Mouse (Mus musculus) cerebellum, adult 2 months (tissue): ENCODE measurements at regions not wholly inside any gene's neighbourhood (a gene's known extent, or its start where the extent isn't known, plus 50 kb on each side); places are given as distances from the start of the nearest gene placed in this dataset.

ENCODE experiments used
- DNase-seq, 2 experiments: peaks; one replicate each; pipeline ENCODE4 v3.0.0; 2021
- H3K27ac ChIP-seq: fragments of 200-500 bp; 2 replicates; pipeline ENCODE4 v1.5.1; 2012; ENCODE audit warnings: low read length, control low read depth, inconsistent platforms; ENCODE audit not compliant: insufficient read depth
- H3K27me3 ChIP-seq: fragments of 200-500 bp; 2 replicates; pipeline ENCODE4 v1.6.1; 2012; ENCODE audit warnings: inconsistent platforms, mild to moderate bottlenecking, low read length, moderate library complexity; ENCODE audit not compliant: control insufficient read depth, insufficient read depth
- H3K4me1 ChIP-seq: fragments of 200-500 bp; 2 replicates; pipeline ENCODE4 v1.6.1; 2011; ENCODE audit warnings: low read length; ENCODE audit not compliant: control insufficient read depth, insufficient read depth
- H3K4me3 ChIP-seq: fragments of 200-500 bp; replicated peaks from 2 replicates; pipeline ENCODE3; 2011; ENCODE audit warnings: mild to moderate bottlenecking, low read depth, low read length, control low read depth; ENCODE audit not compliant: insufficient read depth
- CTCF ChIP-seq: fragments of 200-500 bp; IDR thresholded peaks from 2 replicates; pipeline ENCODE4 v1.5.1; 2011; ENCODE audit warnings: low read depth, mild to moderate bottlenecking, control low read depth, low read length, moderate library complexity, borderline replicate concordance; ENCODE audit not compliant: insufficient read depth
- POLR2A ChIP-seq: fragments of 200-500 bp; IDR thresholded peaks from 2 replicates; pipeline ENCODE4 v1.6.1; 2011; ENCODE audit warnings: low read length, control low read depth, borderline replicate concordance; ENCODE audit not compliant: insufficient read depth
- WGBS: fragments of 180-500 bp; shearing (Covaris S2); methylation state at CpG from one replicate; pipeline ENCODE4 v1.1.7; 2018; 5-methylcytosine and 5-hydroxymethylcytosine counted together

GRCm38 (mm10) chr8:11959466-11959865 lies 119.2 kb downstream of the Tex29 start:
- DNase-seq: no peak
- Histone ChIP-seq H3K4me3 (no peak overlapping the region), H3K27ac (no peak overlapping the region), H3K27me3 (no peaks in the 10 kb centered on the region), H3K4me1 (no peaks in the 10 kb centered on the region)
- no peak for TF ChIP-seq POLR2A
- TF ChIP-seq CTCF: no peak
- 61% methylated on average over 4 of the region's 4 CpGs for WGBS

DNA sequence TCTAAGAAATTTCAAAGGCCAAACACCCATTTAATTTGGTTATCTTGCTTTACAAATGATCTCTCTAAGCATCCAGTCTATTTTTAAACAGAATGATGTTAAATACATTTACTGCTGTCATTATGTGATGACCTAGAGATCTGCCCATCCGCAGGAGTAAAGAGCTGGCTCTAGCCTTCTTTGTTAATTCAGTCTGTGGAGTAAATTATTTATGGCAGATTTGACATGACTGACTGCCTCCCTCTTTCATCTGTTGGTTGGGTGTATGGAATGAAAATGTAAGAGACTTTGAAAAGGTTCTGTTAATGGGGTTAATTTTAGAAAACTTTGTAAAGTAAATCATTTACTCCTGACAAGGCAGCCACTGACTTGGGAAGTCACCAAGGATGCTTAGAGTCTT lies 123.3 kb downstream of the Tex29 start:
- Histone ChIP-seq H3K4me1 (no peaks in the 10 kb centered on the region), H3K27me3 (no peaks in the 10 kb centered on the region), H3K27ac (no peak overlapping the region), H3K4me3 (no peak overlapping the region)
- TF ChIP-seq CTCF: no peak
- TF ChIP-seq POLR2A: no peak
- 52% methylated on average over 1 of the region's 1 CpGs for WGBS
- DNase-seq: no peak

DNA sequence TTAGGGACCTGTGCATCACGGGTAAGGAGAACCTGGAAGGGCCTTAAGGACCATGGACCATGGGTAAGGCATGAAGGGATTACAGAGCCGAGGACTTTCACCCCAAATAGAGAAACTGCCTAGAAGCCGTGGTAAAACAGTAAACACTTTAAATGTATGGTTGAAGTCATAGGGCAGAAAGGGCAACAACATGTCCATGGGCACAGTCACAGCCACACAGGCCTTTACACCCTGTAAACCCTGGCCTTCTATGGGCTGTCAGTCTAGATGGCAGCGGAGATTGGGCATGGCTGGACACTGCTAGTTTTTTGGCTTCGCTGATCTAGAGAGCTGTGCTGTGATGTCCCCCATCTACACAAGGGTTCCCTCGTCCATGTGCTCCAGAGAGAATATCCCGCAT lies 127.4 kb downstream of the Tex29 start:
- no peaks in the 10 kb centered on the region for H3K4me1 ChIP-seq
- H3K27me3 ChIP-seq: no peaks in the 10 kb centered on the region
- 88% methylated on average over 7 of the region's 7 CpGs for WGBS
- DNase-seq: no peak
- no peak for TF ChIP-seq CTCF
- no peak for TF ChIP-seq POLR2A
- no peak overlapping the region for H3K4me3 ChIP-seq
- H3K27ac ChIP-seq: no peak overlapping the region

- H3K27me3 ChIP-seq: no peaks in the 10 kb centered on the region
- no peak overlapping the region for H3K4me3 ChIP-seq
- H3K27ac ChIP-seq: no peak overlapping the region
- 89% methylated on average over 9 of the region's 9 CpGs for WGBS
- peaks cover 3% of the 10 kb centered on the region; the same call in 1 of the 2 replicates for H3K4me1 ChIP-seq
- TF ChIP-seq POLR2A (no peak), CTCF (no peak)
- no peak for DNase-seq
Observed at GRCm38 (mm10) chr8:11970515-11970914, 130.2 kb downstream of the Tex29 start.

DNA sequence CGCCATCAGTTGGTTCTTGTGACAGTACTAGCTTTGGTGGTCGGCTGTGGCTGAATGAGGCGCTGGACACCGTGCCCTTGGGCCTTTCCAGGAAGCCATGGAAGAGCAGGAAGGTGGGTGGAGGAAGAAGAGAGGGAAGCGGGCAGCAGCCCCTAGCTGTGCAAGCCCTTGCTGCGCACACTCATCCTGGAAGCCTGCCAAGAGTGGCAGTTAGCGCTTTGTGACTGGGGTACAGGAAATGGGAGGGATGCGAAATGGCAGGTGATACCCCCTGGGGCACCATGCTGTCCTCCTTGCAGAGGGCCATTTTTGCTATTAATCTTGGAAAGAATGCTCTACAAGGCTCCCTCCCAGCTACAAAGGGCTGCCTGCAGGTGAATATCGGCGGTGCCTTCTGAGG lies 133.2 kb downstream of the Tex29 start:
- no peak for DNase-seq
- Histone ChIP-seq H3K27ac (no peak overlapping the region), H3K27me3 (no peaks in the 10 kb centered on the region), H3K4me1 (peaks cover 3% of the 10 kb centered on the region; the same call in 1 of the 2 replicates), H3K4me3 (no peak overlapping the region)
- TF ChIP-seq POLR2A (no peak), CTCF (no peak)
- 35% methylated on average over 10 of the region's 10 CpGs for WGBS

DNA sequence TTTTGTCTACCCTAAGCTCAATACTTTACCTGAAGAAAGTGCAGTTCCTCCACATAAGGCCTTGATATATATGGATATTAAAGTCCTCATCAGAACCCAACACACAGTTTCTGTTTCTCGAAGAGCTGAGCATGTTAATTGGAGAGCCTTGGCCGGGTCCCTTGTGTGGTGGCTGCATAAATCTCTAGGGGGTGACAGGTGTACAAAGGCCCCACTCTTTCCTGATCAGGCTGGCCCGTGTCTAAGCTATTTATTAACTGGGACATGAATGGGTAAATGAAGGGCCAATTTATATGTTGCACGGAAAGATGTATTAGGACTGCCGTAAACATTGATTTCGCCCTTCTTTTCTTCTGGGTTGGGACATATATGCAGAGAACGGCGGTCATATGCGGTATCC lies 136.8 kb downstream of the Tex29 start:
- WGBS: 80% methylated on average over 9 of the region's 9 CpGs

DNA sequence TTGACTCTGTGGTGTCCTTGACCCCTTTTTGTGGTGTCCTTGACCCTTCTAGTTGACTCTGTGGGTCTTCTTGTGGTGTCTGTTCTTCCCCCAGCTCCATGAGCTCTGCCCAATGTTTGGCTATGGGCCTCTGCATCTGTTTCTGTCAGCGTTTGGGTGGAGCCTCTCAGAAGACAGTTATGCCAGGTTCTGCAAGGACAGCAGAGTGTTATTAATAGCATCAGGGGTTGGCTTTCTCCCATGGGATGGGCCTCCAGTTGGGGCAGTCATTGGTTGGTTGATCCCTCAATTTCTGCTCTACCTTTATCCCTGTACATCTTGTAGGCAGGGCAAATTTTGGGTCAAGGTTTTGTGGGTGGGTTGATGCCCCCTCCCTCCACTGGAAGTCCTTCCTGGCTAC lies 138.8 kb downstream of the Tex29 start:
- Histone ChIP-seq H3K27me3 (no peaks in the 10 kb centered on the region), H3K4me1 (no peaks in the 10 kb centered on the region), H3K4me3 (no peak overlapping the region), H3K27ac (no peak overlapping the region)
- TF ChIP-seq POLR2A (no peak), CTCF (no peak)
- DNase-seq: no peak
- WGBS: 24% methylated on average over 1 of the region's 1 CpGs

More for the DNA sequence above, 136.8 kb downstream of the Tex29 start:
- Histone ChIP-seq H3K4me1 (peaks cover 3% of the 10 kb centered on the region; the same call in 1 of the 2 replicates), H3K27ac (no peak overlapping the region), H3K27me3 (no peaks in the 10 kb centered on the region), H3K4me3 (no peak overlapping the region)
- TF ChIP-seq POLR2A (no peak), CTCF (no peak)
- DNase-seq: no peak

DNA sequence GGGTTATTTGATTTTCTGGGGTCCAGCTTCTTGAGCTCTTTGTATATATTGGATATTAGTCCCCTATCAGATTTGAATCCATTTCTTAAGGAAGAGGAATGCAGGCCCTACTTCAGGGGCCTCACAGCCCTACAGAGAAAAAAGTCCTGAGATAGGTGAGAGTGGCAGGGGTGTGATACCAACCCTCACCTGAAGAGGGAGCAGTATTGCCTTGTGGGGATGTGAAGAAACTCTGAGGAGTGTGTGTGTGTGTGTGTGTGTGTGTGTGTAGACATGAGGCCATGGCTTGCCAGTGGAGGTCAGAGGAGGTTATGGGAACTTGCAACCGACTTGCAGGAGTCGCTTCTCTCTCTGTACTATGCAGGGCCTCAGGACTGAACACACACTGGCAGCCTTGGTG lies 141.2 kb downstream of the Tex29 start:
- no peak for DNase-seq
- no peak for TF ChIP-seq POLR2A
- TF ChIP-seq CTCF: peak; percentile 25; the same call in 1 of the 2 replicates
- no peaks in the 10 kb centered on the region for H3K27me3 ChIP-seq
- whole genome bisulfite sequencing: 79% methylated on average over 2 of the region's 2 CpGs
- no peaks in the 10 kb centered on the region for H3K4me1 ChIP-seq
- no peak overlapping the region for H3K4me3 ChIP-seq
- H3K27ac ChIP-seq: no peak overlapping the region

GRCm38 (mm10) chr8:11990024-11990423 lies 149.8 kb downstream of the Tex29 start:
- TF ChIP-seq POLR2A: no peak
- TF ChIP-seq CTCF: no peak
- 85% methylated on average over 20 of the region's 20 CpGs for WGBS
- no peak overlapping the region for H3K4me3 ChIP-seq
- H3K27ac ChIP-seq: no peak overlapping the region
- H3K4me1 ChIP-seq: no peaks in the 10 kb centered on the region
- DNase-seq: no peak
- H3K27me3 ChIP-seq: no peaks in the 10 kb centered on the region; the same call in 1 of the 2 replicates
